16 mouse cellular contexts compared by ENCODE assay signal in the genomic region with DNA sequence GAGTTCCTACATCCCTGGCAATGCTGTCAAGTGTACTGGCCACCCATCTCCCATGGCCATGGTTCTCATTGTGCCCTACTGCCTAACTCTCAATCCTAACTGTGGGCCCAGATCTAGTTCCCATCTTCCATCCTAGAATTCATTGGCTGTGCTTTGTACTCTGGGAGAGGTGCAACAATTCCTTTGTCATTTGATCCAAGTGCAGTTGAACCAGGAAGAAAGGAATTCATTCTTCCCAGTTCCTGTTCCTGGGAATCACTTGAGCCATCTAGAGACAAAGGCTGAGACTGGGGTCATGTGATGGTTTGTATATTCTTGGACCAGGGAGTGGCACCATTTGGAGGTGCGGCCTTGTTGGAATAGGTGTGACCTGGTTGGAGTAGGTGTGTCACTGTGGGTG.
"Had no signal": no experiment of that assay in that cellular context is flagged by ENCODE, and none has a peak within 500 bp of the region (broad histone marks: within the 10 kb centered on the region; RNA-seq: fewer than 3 reads in every experiment).

No protein-coding gene starts in this region.

- H3K4me3 ChIP-seq: lung, embryonic 15.5 days; midbrain, embryonic 10.5 days; midbrain, embryonic 12.5 days; myocyte; neural tube, embryonic 13.5 days; neural tube, embryonic 15.5 days; stomach, embryonic 15.5 days had no signal

- DNase-seq: lung, adult 2 months; lung, postnatal 14 days; lung, postnatal 36 days; midbrain, embryonic 14.5 days; right cerebral cortex, postnatal 14 days; thymus, adult 2 months; thymus, postnatal 25 days; thymus, postnatal 4 days had no signal

- H3K9ac ChIP-seq: lung, embryonic 15.5 days; midbrain, embryonic 12.5 days; neural tube, embryonic 13.5 days; neural tube, embryonic 15.5 days; stomach, embryonic 15.5 days had no signal

- H3K27me3 ChIP-seq: lung, embryonic 15.5 days; midbrain, embryonic 12.5 days; neural tube, embryonic 13.5 days; neural tube, embryonic 15.5 days; stomach, embryonic 15.5 days had no signal

- H3K4me1 ChIP-seq: lung, embryonic 15.5 days; midbrain, embryonic 10.5 days; stomach, embryonic 15.5 days had no signal

- H3K27ac ChIP-seq: lung, embryonic 15.5 days; midbrain, embryonic 10.5 days; midbrain, embryonic 12.5 days; neural tube, embryonic 13.5 days; neural tube, embryonic 15.5 days; stomach, embryonic 15.5 days; stomach, postnatal 0 days had no signal

- H3K36me3 ChIP-seq: lung, embryonic 15.5 days; midbrain, embryonic 10.5 days; midbrain, embryonic 12.5 days; neural tube, embryonic 13.5 days; neural tube, embryonic 15.5 days; stomach, embryonic 15.5 days had no signal

- H3K9me3 ChIP-seq: lung, embryonic 15.5 days; midbrain, embryonic 10.5 days; midbrain, embryonic 12.5 days; neural tube, embryonic 13.5 days; neural tube, embryonic 15.5 days; stomach, embryonic 15.5 days had no signal
